Mouse (Mus musculus): ENCODE results near the gene Cdc42bpa. TPM values are rescaled to one million over a fixed set of nuclear protein-coding genes. Genes with fewer than 3 reads are reported as not detected.
"Not testable (repeated sequence)": the region's sequence is repeated elsewhere in the genome, so short reads cannot be mapped to it uniquely, and the experiment has no call there.

Cdc42bpa gene
- polyA plus RNA-seq, 1 experiment from 2014 or later, result 11.3 TPM

- Histone ChIP-seq H3K9me3 (ENCODE audit: control insufficient read depth, low read length) (no peaks in the 10 kb centered on the region), H3K36me3 (ENCODE audit: control insufficient read depth, insufficient read depth, low read length) (no peaks in the 10 kb centered on the region), H3K27me3 (ENCODE audit: control insufficient read depth, insufficient read depth, low read length) (no peaks in the 10 kb centered on the region), H3K4me1 (ENCODE audit: control insufficient read depth, insufficient read depth, low read length) (no peaks in the 10 kb centered on the region), H3K27ac (replicated peaks; ENCODE audit: low read depth, low read length) (no peak overlapping the region), H3K9ac (ENCODE audit: low read length) (no peak overlapping the region), H3K4me2 (ENCODE audit: low read depth, severe bottlenecking) (no peak overlapping the region), H3K4me3 (ENCODE audit: low read depth, low read length) (no peak overlapping the region)
- no peak for DNase-seq (ENCODE audit: low spot score)
- WGBS, result 93% methylated on average over 1 of the region's 1 CpGs
- ATAC-seq (ENCODE audit: insufficient number of reproducible peaks, low FRiP score, low TSS enrichment, low read depth), result no peak
Observed at GRCm38 (mm10) chr1:179992255-179992654, 32.0 kb downstream of the Cdc42bpa start.

GRCm38 (mm10) chr1:180008057-180008456, 47.8 kb downstream of the Cdc42bpa start:
- Histone ChIP-seq H3K9me3 (ENCODE audit: control insufficient read depth, low read length) (no peaks in the 10 kb centered on the region), H3K4me2 (ENCODE audit: low read depth, severe bottlenecking) (no peak overlapping the region), H3K4me1 (ENCODE audit: control insufficient read depth, insufficient read depth, low read length) (no peaks in the 10 kb centered on the region), H3K4me3 (ENCODE audit: low read depth, low read length) (no peak overlapping the region), H3K36me3 (ENCODE audit: control insufficient read depth, insufficient read depth, low read length) (no peaks in the 10 kb centered on the region), H3K9ac (ENCODE audit: low read length) (no peak overlapping the region), H3K27me3 (ENCODE audit: control insufficient read depth, insufficient read depth, low read length) (no peaks in the 10 kb centered on the region), H3K27ac (replicated peaks; ENCODE audit: low read depth, low read length) (no peak overlapping the region)
- ATAC-seq (ENCODE audit: insufficient number of reproducible peaks, low FRiP score, low TSS enrichment, low read depth), result no peak
- DNase-seq (ENCODE audit: low spot score), result no peak

GRCm38 (mm10) chr1:180013479-180013878, 53.2 kb downstream of the Cdc42bpa start:
- H3K4me2 ChIP-seq (ENCODE audit: low read depth, severe bottlenecking), result no peak overlapping the region
- no peaks in the 10 kb centered on the region for H3K9me3 ChIP-seq (ENCODE audit: control insufficient read depth, low read length)
- ATAC-seq (ENCODE audit: insufficient number of reproducible peaks, low FRiP score, low TSS enrichment, low read depth) (no peak), DNase-seq (ENCODE audit: low spot score) (no peak)
- no peak overlapping the region for H3K9ac ChIP-seq (ENCODE audit: low read length)
- H3K36me3 ChIP-seq (ENCODE audit: control insufficient read depth, insufficient read depth, low read length), result no peaks in the 10 kb centered on the region
- H3K27ac ChIP-seq (replicated peaks; ENCODE audit: low read depth, low read length), result no peak overlapping the region
- no peaks in the 10 kb centered on the region for H3K4me1 ChIP-seq (ENCODE audit: control insufficient read depth, insufficient read depth, low read length)
- 95% methylated on average over 4 of the region's 4 CpGs for WGBS
- no peak overlapping the region for H3K4me3 ChIP-seq (ENCODE audit: low read depth, low read length)
- H3K27me3 ChIP-seq (ENCODE audit: control insufficient read depth, insufficient read depth, low read length), result no peaks in the 10 kb centered on the region

- WGBS, result 95% methylated on average over 2 of the region's 2 CpGs
- Histone ChIP-seq H3K27ac (replicated peaks; ENCODE audit: low read depth, low read length) (no peak overlapping the region), H3K9me3 (ENCODE audit: control insufficient read depth, low read length) (no peaks in the 10 kb centered on the region), H3K9ac (ENCODE audit: low read length) (no peak overlapping the region), H3K4me3 (ENCODE audit: low read depth, low read length) (no peak overlapping the region), H3K36me3 (ENCODE audit: control insufficient read depth, insufficient read depth, low read length) (no peaks in the 10 kb centered on the region), H3K4me2 (ENCODE audit: low read depth, severe bottlenecking) (no peak overlapping the region), H3K27me3 (ENCODE audit: control insufficient read depth, insufficient read depth, low read length) (no peaks in the 10 kb centered on the region), H3K4me1 (ENCODE audit: control insufficient read depth, insufficient read depth, low read length) (no peaks in the 10 kb centered on the region)
- ATAC-seq (ENCODE audit: insufficient number of reproducible peaks, low FRiP score, low TSS enrichment, low read depth) (no peak), DNase-seq (ENCODE audit: low spot score) (no peak)
Observed at GRCm38 (mm10) chr1:180018218-180018617, 57.9 kb downstream of the Cdc42bpa start.

- Histone ChIP-seq H3K4me1 (ENCODE audit: control insufficient read depth, insufficient read depth, low read length) (no peaks in the 10 kb centered on the region), H3K36me3 (ENCODE audit: control insufficient read depth, insufficient read depth, low read length) (no peaks in the 10 kb centered on the region), H3K4me3 (ENCODE audit: low read depth, low read length) (no peak overlapping the region), H3K27me3 (ENCODE audit: control insufficient read depth, insufficient read depth, low read length) (no peaks in the 10 kb centered on the region), H3K9me3 (ENCODE audit: control insufficient read depth, low read length) (no peaks in the 10 kb centered on the region), H3K27ac (replicated peaks; ENCODE audit: low read depth, low read length) (no peak overlapping the region), H3K4me2 (ENCODE audit: low read depth, severe bottlenecking) (no peak overlapping the region), H3K9ac (ENCODE audit: low read length) (no peak overlapping the region)
- ATAC-seq (ENCODE audit: insufficient number of reproducible peaks, low FRiP score, low TSS enrichment, low read depth) (no peak), DNase-seq (ENCODE audit: low spot score) (no peak)
- 71% methylated on average over 11 of the region's 11 CpGs for WGBS
Observed at GRCm38 (mm10) chr1:180021463-180022296, 61.4 kb downstream of the Cdc42bpa start.

- 88% methylated on average over 5 of the region's 5 CpGs for WGBS
- no peaks in the 10 kb centered on the region for H3K9me3 ChIP-seq (ENCODE audit: control insufficient read depth, low read length)
- no peaks in the 10 kb centered on the region for H3K27me3 ChIP-seq (ENCODE audit: control insufficient read depth, insufficient read depth, low read length)
- no peak for DNase-seq (ENCODE audit: low spot score)
- H3K4me2 ChIP-seq (ENCODE audit: low read depth, severe bottlenecking), result no peak overlapping the region
- H3K36me3 ChIP-seq (ENCODE audit: control insufficient read depth, insufficient read depth, low read length), result no peaks in the 10 kb centered on the region
- no peak for ATAC-seq (ENCODE audit: insufficient number of reproducible peaks, low FRiP score, low TSS enrichment, low read depth)
- no peaks in the 10 kb centered on the region for H3K4me1 ChIP-seq (ENCODE audit: control insufficient read depth, insufficient read depth, low read length)
- no peak overlapping the region for H3K4me3 ChIP-seq (ENCODE audit: low read depth, low read length)
- H3K27ac ChIP-seq (replicated peaks; ENCODE audit: low read depth, low read length), result no peak overlapping the region
- H3K9ac ChIP-seq (ENCODE audit: low read length), result no peak overlapping the region
Observed at GRCm38 (mm10) chr1:180023512-180023911, 63.2 kb downstream of the Cdc42bpa start.

- not testable (repeated sequence) for H3K27me3 ChIP-seq (ENCODE audit: control insufficient read depth, insufficient read depth, low read length); H3K4me2 ChIP-seq (ENCODE audit: low read depth, severe bottlenecking); H3K4me3 ChIP-seq (ENCODE audit: low read depth, low read length); ATAC-seq (ENCODE audit: insufficient number of reproducible peaks, low FRiP score, low TSS enrichment, low read depth); H3K4me1 ChIP-seq (ENCODE audit: control insufficient read depth, insufficient read depth, low read length); DNase-seq (ENCODE audit: low spot score); H3K9me3 ChIP-seq (ENCODE audit: control insufficient read depth, low read length); H3K36me3 ChIP-seq (ENCODE audit: control insufficient read depth, insufficient read depth, low read length); H3K9ac ChIP-seq (ENCODE audit: low read length); H3K27ac ChIP-seq (replicated peaks; ENCODE audit: low read depth, low read length)
- WGBS, result 91% methylated on average over 5 of the region's 5 CpGs
Observed at GRCm38 (mm10) chr1:180029863-180030262, 69.6 kb downstream of the Cdc42bpa start.

GRCm38 (mm10) chr1:180030631-180031365, 70.5 kb downstream of the Cdc42bpa start:
- Histone ChIP-seq H3K4me1 (ENCODE audit: control insufficient read depth, insufficient read depth, low read length) (no peaks in the 10 kb centered on the region), H3K4me2 (ENCODE audit: low read depth, severe bottlenecking) (no peak overlapping the region), H3K27ac (replicated peaks; ENCODE audit: low read depth, low read length) (no peak overlapping the region), H3K36me3 (ENCODE audit: control insufficient read depth, insufficient read depth, low read length) (no peaks in the 10 kb centered on the region), H3K9ac (ENCODE audit: low read length) (no peak overlapping the region), H3K27me3 (ENCODE audit: control insufficient read depth, insufficient read depth, low read length) (no peaks in the 10 kb centered on the region), H3K4me3 (ENCODE audit: low read depth, low read length) (no peak overlapping the region), H3K9me3 (ENCODE audit: control insufficient read depth, low read length) (no peaks in the 10 kb centered on the region)
- 84% methylated on average over 8 of the region's 8 CpGs for WGBS
- ATAC-seq (ENCODE audit: insufficient number of reproducible peaks, low FRiP score, low TSS enrichment, low read depth), result no peak
- no peak for DNase-seq (ENCODE audit: low spot score)

Measured in limb, embryonic 11.5 days (tissue).